Mouse (Mus musculus) stomach, postnatal 0 days (tissue): ENCODE measurements around the gene Cpeb4. TPM values are rescaled to one million over a fixed set of nuclear protein-coding genes. Genes with fewer than 3 reads are reported as not detected.
A peak's percentile ranks its signal among the peaks of the same experiment; 100 is the strongest.
"Not testable (repeated sequence)": the region's sequence is repeated elsewhere in the genome, so short reads cannot be mapped to it uniquely, and the experiment has no call there.

ENCODE experiments used
- ATAC-seq: fragments of 200-750 bp; cut with Nextera tagmentation; 2 replicates; pipeline ENCODE4 v1.8.0; 2017; ENCODE audit not compliant: low FRiP score, low TSS enrichment
- DNase-seq: peaks from one replicate; pipeline ENCODE4 v3.0.0-alpha.2; 2016; ENCODE audit warnings: low spot score
- H3K27ac ChIP-seq: fragments of 300-500 bp; sonication (generic); replicated peaks from 2 replicates; pipeline ENCODE4 v1.5.1; 2014; ENCODE audit warnings: mild to moderate bottlenecking, control low read depth
- H3K27me3 ChIP-seq: fragments of 300-500 bp; sonication (generic); 2 replicates; pipeline ENCODE4 v1.6.1; 2014; ENCODE audit warnings: low read length; ENCODE audit not compliant: control insufficient read depth, insufficient read depth
- H3K36me3 ChIP-seq: fragments of 300-500 bp; sonication (generic); 2 replicates; pipeline ENCODE4 v1.6.1; 2014; ENCODE audit warnings: low read length, mixed read lengths; ENCODE audit not compliant: control insufficient read depth, insufficient read depth
- H3K4me1 ChIP-seq: fragments of 300-500 bp; sonication (generic); replicated peaks from 2 replicates; pipeline ENCODE4 v1.6.1; 2014; ENCODE audit warnings: antibody characterized with exemption; ENCODE audit not compliant: control insufficient read depth, insufficient read depth
- H3K4me2 ChIP-seq: fragments of 300-500 bp; sonication (generic); replicated peaks from 2 replicates; pipeline ENCODE4 v1.6.1; 2014; ENCODE audit warnings: low read depth, mild to moderate bottlenecking, control low read depth, moderate library complexity
- H3K4me3 ChIP-seq: fragments of 300-500 bp; sonication (generic); 2 replicates; pipeline ENCODE4 v1.5.1; 2014; ENCODE audit warnings: low read depth, low read length, control low read depth
- H3K9ac ChIP-seq: fragments of 300-500 bp; sonication (generic); 2 replicates; pipeline ENCODE4 v1.6.1; 2014; ENCODE audit warnings: mild to moderate bottlenecking, low read length, control low read depth, mixed read lengths
- H3K9me3 ChIP-seq: fragments of 300-500 bp; sonication (generic); 2 replicates; pipeline ENCODE4 v1.6.1; 2016; ENCODE audit warnings: low read length; ENCODE audit not compliant: control insufficient read depth
- CTCF ChIP-seq: IDR thresholded peaks from 2 replicates; pipeline ENCODE4 v1.5.1; 2016; ENCODE audit warnings: antibody characterized with exemption, low read depth, mild to moderate bottlenecking, moderate library complexity
- EP300 ChIP-seq: optimal IDR thresholded peaks from 2 replicates; pipeline ENCODE3; 2016; ENCODE audit warnings: antibody characterized with exemption
- WGBS: fragments of 180-500 bp; shearing (Covaris S2); extraction: QIAGEN DNeasy Blood & Tissue Kit; methylation state at CpG from one replicate; pipeline ENCODE4 v1.1.7; 2014; 5-methylcytosine and 5-hydroxymethylcytosine counted together
- polyA plus RNA-seq: library from polyadenylated mRNA; unstranded; fragments of >200 nt; fragmentation: Nextera tagmentation; extraction: Ambion mirVana; gene quantifications from 2 replicates; pipeline ENCODE4 v1.2.1, GENCODE M21; 2015

The Cpeb4 gene
- polyA plus RNA-seq, 1 experiment from 2014 or later, result 5.7 TPM

DNA sequence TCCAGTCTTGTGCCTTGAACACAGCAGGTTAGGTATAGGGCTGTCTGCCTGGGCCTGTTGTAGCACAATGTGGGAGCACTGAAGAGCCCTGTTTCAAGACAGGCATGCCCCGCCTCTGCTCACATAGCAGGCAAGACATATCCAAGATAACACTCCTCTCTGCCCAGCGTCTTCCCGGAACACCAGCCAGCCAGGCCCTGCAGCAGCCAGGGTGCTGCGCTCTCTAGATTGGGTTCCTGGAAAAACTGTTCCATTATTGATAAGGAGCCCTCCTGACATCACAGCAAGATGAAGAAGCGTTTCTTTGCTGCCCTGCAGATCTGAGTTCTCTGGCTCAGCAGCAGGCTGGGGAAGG, 28.2 kb upstream of the Cpeb4 start:
- no peak overlapping the region for H3K4me2 ChIP-seq
- no peaks in the 10 kb centered on the region for H3K27me3 ChIP-seq
- H3K9me3 ChIP-seq, result no peaks in the 10 kb centered on the region
- no peak overlapping the region for H3K4me3 ChIP-seq
- WGBS, result 60% methylated on average over 5 of the region's 5 CpGs
- no peaks in the 10 kb centered on the region for H3K4me1 ChIP-seq
- DNase-seq (no peak), ATAC-seq (peak; percentile 69; the same call in 1 of the 2 replicates)
- TF ChIP-seq CTCF (no peak), EP300 (no peak)
- H3K27ac ChIP-seq, result no peak overlapping the region
- H3K9ac ChIP-seq, result no peak overlapping the region
- no peaks in the 10 kb centered on the region for H3K36me3 ChIP-seq

DNA sequence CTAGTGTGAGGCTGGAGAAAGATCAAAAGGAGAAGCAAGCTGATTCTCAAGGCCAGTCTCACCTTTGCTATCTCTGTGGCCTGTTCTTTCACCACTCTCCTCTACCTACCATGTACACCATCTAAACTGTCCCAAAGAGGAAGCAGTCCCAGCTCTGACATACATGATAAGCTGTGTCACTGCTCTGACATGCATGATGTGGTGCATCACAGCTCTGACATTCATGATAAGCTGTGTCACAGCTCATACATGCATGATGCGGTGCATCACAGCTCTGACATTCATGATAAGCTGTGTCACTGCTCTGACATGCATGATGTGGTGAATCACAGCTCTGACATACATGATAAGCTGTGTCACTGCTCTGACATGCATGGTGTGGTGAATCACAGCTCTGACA, 26.9 kb upstream of the Cpeb4 start:
- not testable (repeated sequence) for H3K4me2 ChIP-seq, H3K4me1 ChIP-seq, ATAC-seq, H3K27ac ChIP-seq, H3K27me3 ChIP-seq, H3K9me3 ChIP-seq, H3K4me3 ChIP-seq, H3K9ac ChIP-seq, H3K36me3 ChIP-seq, DNase-seq
- WGBS, result 86% methylated on average over 1 of the region's 1 CpGs

DNA sequence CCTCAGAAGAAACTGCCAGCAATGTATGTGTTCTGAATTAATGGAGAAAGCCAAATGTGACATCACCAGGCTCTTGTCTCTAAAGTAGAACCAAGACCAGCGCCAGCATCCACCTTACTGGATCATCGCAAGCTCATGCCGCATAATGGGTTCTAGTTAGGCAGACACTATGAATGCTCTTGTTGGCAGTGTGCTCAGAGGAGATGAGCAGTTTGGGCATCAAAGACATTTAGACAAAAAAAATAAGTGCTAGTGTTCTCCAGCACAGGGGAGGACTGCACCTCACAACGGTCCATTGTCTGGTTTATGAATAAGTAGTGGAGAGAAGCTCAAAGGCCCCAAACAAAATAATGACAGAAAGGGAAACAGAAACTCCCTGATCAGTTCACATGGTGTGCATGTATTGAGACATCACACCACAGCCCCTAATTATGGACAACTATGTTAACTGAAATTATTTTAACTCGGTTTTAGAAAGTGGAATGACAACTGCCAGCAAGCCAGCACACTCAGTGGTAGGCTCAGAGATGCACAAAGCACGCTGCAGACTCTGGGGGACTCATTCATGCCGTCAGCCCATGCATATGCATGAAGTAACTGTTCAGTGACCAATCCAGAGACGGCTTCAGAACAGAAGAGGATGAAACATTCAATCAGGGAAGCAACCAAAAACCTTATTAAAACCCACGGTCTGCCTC, 25.1 kb upstream of the Cpeb4 start:
- DNase-seq (no peak), ATAC-seq (no peak)
- H3K27ac ChIP-seq, result no peak overlapping the region
- H3K9ac ChIP-seq, result no peak overlapping the region
- no peak overlapping the region for H3K4me3 ChIP-seq
- TF ChIP-seq CTCF, result no peak
- TF ChIP-seq EP300, result no peak
- H3K27me3 ChIP-seq, result no peaks in the 10 kb centered on the region
- 73% methylated on average over 9 of the region's 9 CpGs for WGBS
- H3K4me1 ChIP-seq, result 0 out of 2 replicates have a peak, but pooled peaks cover 2% of the 10 kb centered on the region
- H3K9me3 ChIP-seq, result no peaks in the 10 kb centered on the region
- H3K36me3 ChIP-seq, result no peaks in the 10 kb centered on the region
- no peak overlapping the region for H3K4me2 ChIP-seq

DNA sequence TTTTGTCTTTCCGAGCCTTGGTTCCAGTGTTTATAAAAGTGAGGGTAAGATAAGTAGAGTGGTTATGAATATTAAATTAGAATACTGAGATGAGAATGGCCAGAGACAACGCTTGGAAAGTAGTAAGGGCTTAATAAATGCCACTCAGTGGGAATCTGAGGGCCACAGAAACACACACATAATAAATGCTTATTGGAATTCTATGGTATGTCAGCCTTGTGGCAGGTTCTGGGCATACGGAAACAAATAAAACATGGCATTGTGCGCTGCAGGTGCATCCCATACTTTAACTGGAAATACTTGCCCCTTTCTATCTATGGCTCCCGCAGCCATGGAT, 24.6 kb upstream of the Cpeb4 start:
- H3K27ac ChIP-seq, result no peak overlapping the region
- WGBS, result 83% methylated on average over 5 of the region's 5 CpGs

DNA sequence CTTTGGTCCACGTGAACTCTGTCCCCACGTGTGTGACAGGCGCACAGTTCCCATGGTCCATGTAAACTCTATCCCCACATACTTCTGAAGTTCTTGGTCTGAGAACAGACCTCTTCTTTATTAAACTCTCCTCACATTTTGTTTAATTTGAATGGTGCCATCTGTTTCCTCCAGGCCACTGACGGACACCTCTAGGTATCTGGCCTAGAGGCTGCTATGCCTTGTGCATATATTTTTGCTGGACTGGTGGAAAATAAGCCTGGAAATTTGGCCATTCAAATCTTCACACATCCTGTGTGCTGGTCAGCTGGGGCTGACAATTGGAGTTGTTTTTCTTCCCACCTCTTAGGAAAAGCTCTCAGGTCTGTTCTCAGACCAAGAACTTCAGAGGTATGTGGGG, 23.3 kb upstream of the Cpeb4 start:
- H3K4me1 ChIP-seq, result 0 out of 2 replicates have a peak, but pooled peaks cover 2% of the 10 kb centered on the region
- DNase-seq (no peak), ATAC-seq (no peak)
- TF ChIP-seq EP300 (no peak), CTCF (no peak)
- H3K9me3 ChIP-seq, result no peaks in the 10 kb centered on the region
- no peak overlapping the region for H3K9ac ChIP-seq
- 86% methylated on average over 4 of the region's 4 CpGs for WGBS
- H3K27ac ChIP-seq, result no peak overlapping the region
- no peak overlapping the region for H3K4me3 ChIP-seq
- H3K4me2 ChIP-seq, result no peak overlapping the region
- no peaks in the 10 kb centered on the region for H3K36me3 ChIP-seq
- no peaks in the 10 kb centered on the region for H3K27me3 ChIP-seq

More for the DNA sequence above, 24.6 kb upstream of the Cpeb4 start:
- Histone ChIP-seq H3K9me3 (no peaks in the 10 kb centered on the region), H3K4me1 (0 out of 2 replicates have a peak, but pooled peaks cover 2% of the 10 kb centered on the region), H3K4me2 (no peak overlapping the region), H3K9ac (no peak overlapping the region), H3K27me3 (no peaks in the 10 kb centered on the region), H3K4me3 (no peak overlapping the region), H3K36me3 (no peaks in the 10 kb centered on the region)
- DNase-seq (no peak), ATAC-seq (no peak)
- TF ChIP-seq CTCF (no peak), EP300 (no peak)

DNA sequence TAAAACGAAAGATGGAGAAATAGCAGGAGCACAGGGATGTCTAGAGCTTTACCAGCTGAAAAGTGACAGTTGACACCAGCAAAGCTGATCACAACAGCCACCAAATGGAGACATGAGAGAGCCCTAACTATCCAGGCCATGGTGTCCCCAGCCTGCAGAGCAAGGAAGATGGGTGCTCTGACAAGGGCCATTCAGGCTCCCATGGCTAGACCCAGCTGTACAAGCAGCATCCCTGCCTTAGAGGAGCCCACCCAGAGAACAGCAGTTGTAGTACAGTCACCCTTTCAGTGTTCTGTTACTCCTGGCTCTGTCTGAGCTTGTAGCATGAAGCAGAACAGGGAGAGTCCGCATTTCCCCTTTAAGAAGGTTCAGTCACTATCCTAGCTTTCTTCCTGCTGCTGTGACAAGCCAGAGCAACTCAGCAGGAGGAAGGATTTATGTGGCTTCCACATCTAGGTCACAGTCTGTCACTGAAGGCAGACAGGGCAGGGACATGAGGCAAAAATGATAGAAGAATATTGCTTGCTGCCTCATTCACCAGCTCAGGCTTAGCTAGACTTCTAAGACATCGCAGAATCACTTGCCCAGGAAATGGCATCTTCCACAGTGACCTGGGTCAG, 21.7 kb upstream of the Cpeb4 start:
- 0 out of 2 replicates have a peak, but pooled peaks cover 2% of the 10 kb centered on the region for H3K4me1 ChIP-seq
- 74% methylated on average over 3 of the region's 3 CpGs for whole genome bisulfite sequencing
- H3K4me3 ChIP-seq, result no peak overlapping the region
- H3K36me3 ChIP-seq, result no peaks in the 10 kb centered on the region
- H3K27me3 ChIP-seq, result no peaks in the 10 kb centered on the region
- H3K9me3 ChIP-seq, result no peaks in the 10 kb centered on the region
- DNase-seq, result peak; percentile 8
- no peak overlapping the region for H3K4me2 ChIP-seq
- no peak for TF ChIP-seq CTCF
- TF ChIP-seq EP300, result no peak
- ATAC-seq, result no peak
- H3K27ac ChIP-seq, result no peak overlapping the region
- no peak overlapping the region for H3K9ac ChIP-seq
